ENCODE assay signal across 8 mouse cellular contexts in the genomic region with DNA sequence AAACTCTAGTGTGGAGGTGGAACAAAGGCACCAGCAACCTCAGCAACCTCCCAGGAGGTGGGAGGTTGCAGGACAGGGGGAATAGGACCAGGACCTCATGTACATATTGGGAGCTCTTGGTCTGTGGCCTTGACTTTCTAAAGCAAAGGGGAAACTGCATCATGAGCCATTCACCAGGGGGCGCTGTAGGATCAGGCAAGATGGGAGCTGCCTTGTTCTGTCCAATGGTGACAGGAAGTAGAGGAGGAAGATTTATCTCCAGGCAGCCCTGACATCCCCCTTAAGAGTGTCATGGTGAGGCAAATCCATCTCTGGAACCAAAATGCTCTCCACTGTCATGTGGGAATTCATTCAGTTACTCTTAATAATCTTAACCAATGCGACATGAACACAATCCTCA. TPM values are rescaled to one million over a fixed set of nuclear protein-coding genes. Genes with fewer than 3 reads are reported as not detected.
DNase-seq lines count a peak whose midpoint lies in the region; ATAC-seq and TF ChIP-seq lines count a peak whose summit lies in the region.

No protein-coding gene starts in this region.

- no peak overlapping the region for H3K4me3 ChIP-seq in ES-E14 (ENCODE audit: insufficient read depth in 1 of 2, low read depth in 1 of 2, low read length in 2 of 2, poor library complexity in 1 of 2, severe bottlenecking in 1 of 2)
- H3K4me3 ChIP-seq in forebrain, embryonic 13.5 days: no peak overlapping the region
- no peak overlapping the region for H3K4me3 ChIP-seq in hindbrain, embryonic 11.5 days (ENCODE audit: low read depth, low read length)

- peak; percentile 79 for DNase-seq in ES-E14 (ENCODE audit: low read depth, low spot score)
- peak; percentile 76 for DNase-seq in c-Kit-positive CD71-negative TER-119-negative erythroid progenitor cells, embryonic 14.5 days (ENCODE audit: low read depth)
- DNase-seq in hindbrain, embryonic 11.5 days (ENCODE audit: low spot score): peak; percentile 87
- peak; percentile 74 for DNase-seq in layer of hippocampus, adult 9-11 months
- peak; percentile 78 for DNase-seq in lung, postnatal 25 days (ENCODE audit: low spot score)
- DNase-seq in retina, embryonic 14.5 days (ENCODE audit: low spot score): peak; percentile 87
- peak; percentile 68 for DNase-seq in urinary bladder, adult 2 months (ENCODE audit: low spot score)

- H3K4me2 ChIP-seq in forebrain, embryonic 13.5 days: no peak overlapping the region
- H3K4me2 ChIP-seq in hindbrain, embryonic 11.5 days (replicated peaks; ENCODE audit: low read depth, low read length): no peak overlapping the region

- in situ Hi-C loops in ES-E14 (cut with MboI; ENCODE audit: low sequenced_read_pairs in 2 of 2, unreplicated experiment in 2 of 2): loop anchor here (5.0 to 25.0 kb wide), 2 partner anchors 231 to 241 kb away; no protein-coding TSS in a partner anchor

- no peaks in the 10 kb centered on the region for H3K27me3 ChIP-seq in forebrain, embryonic 13.5 days
- no peaks in the 10 kb centered on the region for H3K27me3 ChIP-seq in hindbrain, embryonic 11.5 days (ENCODE audit: control insufficient read depth, insufficient read depth, low read length)

- peaks cover 9% of the 10 kb centered on the region; the same call in 1 of the 2 replicates for H3K36me3 ChIP-seq in ES-E14 (ENCODE audit: control insufficient read depth, insufficient read depth, low read length, poor library complexity, severe bottlenecking)
- peaks cover 39% of the 10 kb centered on the region for H3K36me3 ChIP-seq in forebrain, embryonic 13.5 days (ENCODE audit: poor library complexity, severe bottlenecking)
- no peaks in the 10 kb centered on the region for H3K36me3 ChIP-seq in hindbrain, embryonic 11.5 days (ENCODE audit: control insufficient read depth, insufficient read depth, low read length)

- H3K9ac ChIP-seq in ES-E14 (ENCODE audit: insufficient read depth, low read depth, low read length, poor library complexity, severe bottlenecking): no peak overlapping the region
- no peak overlapping the region for H3K9ac ChIP-seq in forebrain, embryonic 13.5 days
- H3K9ac ChIP-seq in hindbrain, embryonic 11.5 days (ENCODE audit: low read depth, low read length): no peak overlapping the region

- no peaks in the 10 kb centered on the region for H3K4me1 ChIP-seq in ES-E14 (ENCODE audit: control insufficient read depth in 2 of 2, insufficient read depth in 2 of 2, low read length in 2 of 2, poor library complexity in 1 of 2)
- no peaks in the 10 kb centered on the region for H3K4me1 ChIP-seq in forebrain, embryonic 13.5 days
- no peaks in the 10 kb centered on the region for H3K4me1 ChIP-seq in hindbrain, embryonic 11.5 days (replicated peaks; ENCODE audit: control insufficient read depth, insufficient read depth, low read length)

- H3K9me3 ChIP-seq in ES-E14 (ENCODE audit: control insufficient read depth, insufficient read depth, low read depth, low read length): no peaks in the 10 kb centered on the region
- H3K9me3 ChIP-seq in forebrain, embryonic 13.5 days (replicated peaks): no peaks in the 10 kb centered on the region
- H3K9me3 ChIP-seq in hindbrain, embryonic 11.5 days (ENCODE audit: control insufficient read depth, low read length): no peaks in the 10 kb centered on the region

- H3K27ac ChIP-seq in ES-E14 (ENCODE audit: insufficient read depth, low read depth, low read length, poor library complexity, severe bottlenecking): no peak overlapping the region
- H3K27ac ChIP-seq in forebrain, embryonic 13.5 days: no peak overlapping the region
- no peak overlapping the region for H3K27ac ChIP-seq in hindbrain, embryonic 11.5 days (ENCODE audit: low read depth, low read length)

- peak; percentile 69 for ATAC-seq in forebrain, embryonic 13.5 days
- ATAC-seq in hindbrain, embryonic 11.5 days (ENCODE audit: low FRiP score): peak; percentile 68

- WGBS in forebrain, embryonic 13.5 days: 49% methylated on average over 2 of the region's 2 CpGs
- 44% methylated on average over 2 of the region's 2 CpGs for WGBS in hindbrain, embryonic 11.5 days

TF ChIP-seq in ES-E14, 5 proteins besides CTCF, POLR2A, EP300 and RAD21:
- TF ChIP-seq ZC3H11A (IDR thresholded peaks at IDR 0.05; ENCODE audit: borderline replicate concordance, low read depth, low read length) (peak; percentile 85), ZNF384 (IDR thresholded peaks at IDR 0.05; ENCODE audit: low read depth, low read length) (no peak)
TF ChIP-seq in ES-E14: peak in this region for 1.

RNA-seq across cellular contexts. Expression of a gene that starts 43.6 kb away (rescaled TPM):
- 9.5 and 11.7 TPM in 2 replicates for total RNA-seq in ES-E14 (2012; rRNA removed)
- 13.6 and 15.4 TPM in 2 replicates for polyA plus RNA-seq in forebrain, embryonic 13.5 days (2015; fragmentation: Nextera tagmentation; extraction: Ambion mirVana)
- 10.3 and 10.4 TPM in 2 replicates for polyA plus RNA-seq in hindbrain, embryonic 11.5 days (2014; fragmentation: Nextera tagmentation; extraction: Ambion mirVana)
- polyA plus RNA-seq in urinary bladder, adult 2 months (2012; rRNA removed): 5.9 and 6.4 TPM in 2 replicates
